Mouse (Mus musculus): ENCODE measurements at regions not wholly inside any gene's neighbourhood (a gene's known extent, or its start where the extent isn't known, plus 50 kb on each side); places are given as distances from the start of the nearest gene placed in this dataset.

- TF ChIP-seq CTCF (IDR thresholded peaks at IDR 0.05; ENCODE audit: low read depth) = no peak
- TF ChIP-seq EP300 (IDR thresholded peaks at IDR 0.05; ENCODE audit: low read depth) = no peak
These were observed 162.9 kb upstream of the Nr4a3 start for GRCm38 (mm10) chr4:47882076-47882475.
